8 mouse cellular contexts compared by ENCODE assay signal in genomic region chr13:64315483-64316050, GRCm38 (mm10). TPM values are rescaled to one million over a fixed set of nuclear protein-coding genes. Genes with fewer than 3 reads are reported as not detected.
A peak's percentile ranks its signal among the peaks of the same experiment; 100 is the strongest.
DNase-seq lines count a peak whose midpoint lies in the region; ATAC-seq lines count a peak whose summit lies in the region.

No protein-coding gene starts in this region.

- ATAC-seq in CD4-positive, CD25-positive, alpha-beta regulatory T cell, adult 4 months, result peak; percentile 48
- ATAC-seq in common myeloid progenitor, adult 5-6 weeks (replicated peaks; ENCODE audit: low read depth, poor library complexity, severe bottlenecking), result peak; percentile 56
- 0 out of 2 replicates have a peak, but pooled peaks have one; percentile 15 for ATAC-seq in monocyte, adult 5-6 weeks (replicated peaks; ENCODE audit: insufficient number of reproducible peaks, low FRiP score, low TSS enrichment, poor library complexity, severe bottlenecking)

- DNase-seq in kidney, adult 8-10 months, result peak; percentile 14 to 40
- no peak for DNase-seq in kidney, postnatal 10 days
- peak; percentile 77 for DNase-seq in 416B (ENCODE audit: low read depth)
- no peak for DNase-seq in right cerebral cortex, postnatal 10 days (ENCODE audit: low spot score in 2 of 2)
- no peak for DNase-seq in urinary bladder, adult 2 months (ENCODE audit: low spot score)

RNA-seq across cellular contexts. Expression of gene Aaed1, which starts 3.1 kb away (rescaled TPM):
- 10 to 100 TPM in 1 of 2 experiments, 1 to 10 TPM in 1; 9.9 to 13.1 TPM for polyA plus RNA-seq in CD4-positive, CD25-positive, alpha-beta regulatory T cell, adult 4 months (2017; shearing (Covaris generic))
- total RNA-seq in common myeloid progenitor, adult 5-6 weeks (2017), result 47.8 and 48.7 TPM in 2 replicates
- 67.2 to 79.5 TPM (median 78.6 TPM) in 3 replicates for total RNA-seq in monocyte, adult 5-6 weeks (2017)
- 52.8 and 61.5 TPM in 2 replicates for polyA plus RNA-seq in urinary bladder, adult 2 months (2012; rRNA removed)

RNA-seq across cellular contexts. Expression of gene Cdc14b, which starts 40.5 kb away (rescaled TPM):
- polyA plus RNA-seq in CD4-positive, CD25-positive, alpha-beta regulatory T cell, adult 4 months (2017; shearing (Covaris generic)), result 10 to 100 TPM; 10.7 to 11.6 TPM
- total RNA-seq in common myeloid progenitor, adult 5-6 weeks (2017), result 1.4 and 2.7 TPM in 2 replicates
- total RNA-seq in monocyte, adult 5-6 weeks (2017), result 6.2 to 17.5 TPM (median 8.9 TPM) in 3 replicates
- polyA plus RNA-seq in urinary bladder, adult 2 months (2012; rRNA removed), result 11.7 and 12.5 TPM in 2 replicates

RNA-seq across cellular contexts. Expression of gene Ctsl, which starts 55.1 kb away (rescaled TPM):
- polyA plus RNA-seq in CD4-positive, CD25-positive, alpha-beta regulatory T cell, adult 4 months (2017; shearing (Covaris generic)), result 1 to 10 TPM; 5.3 to 7.2 TPM
- 52.0 and 75.0 TPM in 2 replicates for total RNA-seq in common myeloid progenitor, adult 5-6 weeks (2017)
- 28.5 to 79.3 TPM (median 45.6 TPM) in 3 replicates for total RNA-seq in monocyte, adult 5-6 weeks (2017)
- 265 and 306 TPM in 2 replicates for polyA plus RNA-seq in urinary bladder, adult 2 months (2012; rRNA removed)

Comparison
In these comparisons a context has a peak if more than half of its experiments do, and no peak if none do; other contexts are left out.
1. DNase-seq: peak in kidney, adult 8-10 months (2 of 2) and 416B (single experiment); none in kidney, postnatal 10 days (single experiment), right cerebral cortex, postnatal 10 days (0 of 2) and urinary bladder, adult 2 months (single experiment).
2. Peak in every context shown above with its lines, with median percentiles within 50 percentile points of each other: ATAC-seq.